Mouse (Mus musculus) olfactory bulb, adult 2 months (tissue): Measurements from ENCODE around the gene Gm28539. TPM values are rescaled to one million over a fixed set of nuclear protein-coding genes. Genes with fewer than 3 reads are reported as not detected.
"Not testable (repeated sequence)": the region's sequence is repeated elsewhere in the genome, so short reads cannot be mapped to it uniquely, and the experiment has no call there.

Source experiments
- H3K27ac ChIP-seq: fragments of 200-500 bp; 2 replicates; pipeline ENCODE4 v1.5.1; 2012; ENCODE audit warnings: low read depth, low read length; ENCODE audit not compliant: insufficient read depth
- H3K4me1 ChIP-seq: fragments of 200-500 bp; 2 replicates; pipeline ENCODE4 v1.6.1; 2012; ENCODE audit warnings: low read length; ENCODE audit not compliant: control insufficient read depth, insufficient read depth
- H3K4me3 ChIP-seq: fragments of 200-500 bp; 2 replicates; pipeline ENCODE4 v1.5.1; 2012; ENCODE audit warnings: mild to moderate bottlenecking, low read depth, low read length, moderate library complexity; ENCODE audit not compliant: insufficient read depth
- CTCF ChIP-seq: fragments of 200-500 bp; IDR thresholded peaks from 2 replicates; pipeline ENCODE4 v1.5.1; 2012; ENCODE audit warnings: low read depth, mild to moderate bottlenecking, low read length, moderate library complexity; ENCODE audit not compliant: insufficient read depth
- POLR2A ChIP-seq: fragments of 200-500 bp; IDR thresholded peaks from 2 replicates; pipeline ENCODE4 v1.6.1; 2012; ENCODE audit warnings: mild to moderate bottlenecking, low read depth, low read length, moderate library complexity; ENCODE audit not compliant: insufficient read depth
- WGBS: fragments of 180-500 bp; shearing (Covaris S2); methylation state at CpG from one replicate; pipeline ENCODE4 v1.1.7; 2018; 5-methylcytosine and 5-hydroxymethylcytosine counted together
- polyA plus RNA-seq: library from polyadenylated mRNA; stranded (reverse); fragments of >200 nt; gene quantifications from 2 replicates; pipeline ENCODE4 v1.2.4, GENCODE M21; 2012; ENCODE audit warnings: low replicate concordance; ENCODE audit not compliant: missing spikeins, insufficient read depth, insufficient read length

Gene Gm28539
- polyA plus RNA-seq, 1 experiment, result not detected

DNA sequence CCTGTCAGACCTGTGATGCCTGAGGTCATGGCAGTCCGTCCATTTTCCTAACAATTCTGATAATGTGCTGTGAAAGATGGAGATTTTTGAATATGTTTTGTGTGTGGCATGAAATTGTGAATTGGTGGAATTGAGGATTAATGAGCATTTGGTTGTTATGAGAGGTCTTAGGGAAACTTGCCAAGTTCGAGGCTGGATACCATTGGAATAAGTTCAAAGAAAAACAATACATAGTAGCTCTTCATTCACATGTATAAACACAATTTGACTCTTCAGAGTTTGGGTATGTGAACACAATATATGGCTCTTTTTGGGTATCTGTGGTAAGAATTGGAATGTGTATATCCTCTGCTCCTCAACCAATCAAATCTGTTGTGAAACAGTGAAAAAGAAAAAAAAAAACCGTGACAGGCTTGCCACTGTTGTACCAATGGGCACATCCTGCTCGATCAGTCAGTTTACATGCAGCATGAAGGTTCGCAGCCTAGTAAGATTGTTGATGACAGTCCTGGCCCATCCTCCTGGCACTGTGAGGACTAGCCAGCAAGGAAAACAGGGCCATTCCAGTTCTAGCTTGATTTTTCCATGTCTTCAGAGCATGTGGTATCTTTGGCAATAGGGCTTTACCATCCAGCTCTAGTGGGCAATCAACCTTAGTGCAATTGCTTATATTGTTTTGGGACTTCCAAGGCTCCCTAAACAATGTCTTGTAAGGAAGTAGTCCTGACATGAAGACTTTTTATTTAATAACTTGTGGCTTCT is 102.1 kb downstream of the Gm28539 start:
- TF ChIP-seq POLR2A (no peak), CTCF (no peak)
- Histone ChIP-seq H3K27ac (no peak overlapping the region), H3K4me1 (no peaks in the 10 kb centered on the region), H3K4me3 (no peak overlapping the region)
- 71% methylated on average over 5 of the region's 5 CpGs for WGBS

- Histone ChIP-seq H3K4me1 (no peaks in the 10 kb centered on the region), H3K27ac (no peak overlapping the region), H3K4me3 (no peak overlapping the region)
- WGBS, result 90% methylated on average over 6 of the region's 6 CpGs
- no peak for TF ChIP-seq POLR2A
- TF ChIP-seq CTCF, result no peak
Measured at GRCm38 (mm10) chr16:18943906-18944305, 107.5 kb downstream of the Gm28539 start.

DNA sequence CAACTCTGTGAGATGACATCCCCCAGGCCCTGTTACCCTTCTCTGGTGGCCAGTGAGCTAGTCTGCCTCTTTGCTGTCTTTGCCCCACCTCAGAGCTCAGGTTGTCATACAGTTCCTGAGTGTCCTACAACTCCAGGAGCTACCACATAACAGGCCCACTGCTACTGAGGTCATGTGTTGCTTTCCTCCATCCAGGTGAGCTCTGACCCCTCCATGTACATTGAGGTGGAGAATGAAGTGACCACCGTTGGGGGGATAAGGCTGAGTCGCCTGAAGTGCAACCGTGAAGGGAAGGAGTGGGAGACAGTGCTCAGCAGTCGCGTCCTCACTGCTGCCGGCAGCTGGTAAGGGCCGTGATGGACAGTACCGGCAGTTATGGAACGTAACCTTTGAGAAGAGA is 112.6 kb downstream of the Gm28539 start:
- no peak overlapping the region for H3K4me3 ChIP-seq

GRCm38 (mm10) chr16:18950351-18950750 is 114.0 kb downstream of the Gm28539 start:
- H3K4me1 ChIP-seq, result no peaks in the 10 kb centered on the region; the same call in 1 of the 2 replicates
- TF ChIP-seq CTCF (no peak), POLR2A (no peak)
- WGBS, result 91% methylated on average over 2 of the region's 2 CpGs
- no peak overlapping the region for H3K4me3 ChIP-seq
- no peak overlapping the region for H3K27ac ChIP-seq

More for the DNA sequence above, 112.6 kb downstream of the Gm28539 start:
- Histone ChIP-seq H3K4me1 (no peaks in the 10 kb centered on the region; the same call in 1 of the 2 replicates), H3K27ac (no peak overlapping the region)
- TF ChIP-seq CTCF (no peak), POLR2A (no peak)
- WGBS, result 98% methylated on average over 9 of the region's 9 CpGs

DNA sequence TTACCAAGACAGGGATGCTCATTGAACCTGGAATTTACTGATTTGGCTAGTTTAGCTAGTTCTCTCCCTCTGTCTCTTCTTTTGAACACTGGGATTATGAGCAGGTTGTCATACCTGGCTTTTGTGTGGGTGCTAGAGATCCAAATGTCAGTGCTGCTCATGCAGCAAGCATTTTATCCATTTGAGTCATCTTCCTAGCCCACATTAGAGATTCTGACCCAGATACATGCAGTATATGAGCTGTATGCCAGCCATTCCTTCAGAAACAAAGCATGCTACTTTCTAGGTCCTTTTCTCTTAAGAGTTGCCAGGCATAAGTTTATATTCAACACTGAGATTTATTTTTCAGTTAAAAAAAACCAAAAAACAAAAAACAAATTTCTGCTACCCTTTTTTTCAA is 116.4 kb downstream of the Gm28539 start:
- Histone ChIP-seq H3K4me1 (no peaks in the 10 kb centered on the region; the same call in 1 of the 2 replicates), H3K4me3 (no peak overlapping the region), H3K27ac (no peak overlapping the region)
- TF ChIP-seq CTCF, result no peak
- no peak for TF ChIP-seq POLR2A

- Histone ChIP-seq H3K4me1 (no peaks in the 10 kb centered on the region; the same call in 1 of the 2 replicates), H3K27ac (no peak overlapping the region), H3K4me3 (no peak overlapping the region)
- 92% methylated on average over 3 of the region's 3 CpGs for WGBS
- TF ChIP-seq POLR2A (no peak), CTCF (no peak)
Measured at GRCm38 (mm10) chr16:18955070-18955469, 118.7 kb downstream of the Gm28539 start.

DNA sequence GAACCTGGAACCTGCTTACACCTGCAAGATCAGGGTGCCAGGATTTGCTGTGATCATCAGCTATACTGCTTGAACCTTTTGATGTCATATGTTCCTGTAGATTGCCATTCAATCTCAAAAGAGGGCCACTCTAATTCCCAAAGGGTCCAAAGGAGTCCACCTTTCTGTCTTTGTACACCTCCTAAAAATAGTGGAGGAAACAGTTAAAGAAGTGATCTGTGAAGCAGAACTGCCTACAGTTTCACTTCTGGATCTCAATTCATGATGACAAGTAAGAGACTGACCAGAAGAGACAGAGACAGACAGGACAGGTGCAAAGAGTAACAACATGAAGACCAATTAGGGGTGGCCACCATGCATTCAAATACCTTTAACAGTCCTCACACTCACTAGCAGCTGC is 127.1 kb downstream of the Gm28539 start:
- TF ChIP-seq CTCF (no peak), POLR2A (no peak)
- no peak overlapping the region for H3K27ac ChIP-seq
- no peaks in the 10 kb centered on the region for H3K4me1 ChIP-seq
- H3K4me3 ChIP-seq, result no peak overlapping the region

GRCm38 (mm10) chr16:18969420-18970128 is 133.2 kb downstream of the Gm28539 start:
- 87% methylated on average over 9 of the region's 9 CpGs for WGBS
- Histone ChIP-seq H3K4me3 (no peak overlapping the region), H3K4me1 (no peaks in the 10 kb centered on the region), H3K27ac (no peak overlapping the region)
- no peak for TF ChIP-seq CTCF
- TF ChIP-seq POLR2A, result no peak

DNA sequence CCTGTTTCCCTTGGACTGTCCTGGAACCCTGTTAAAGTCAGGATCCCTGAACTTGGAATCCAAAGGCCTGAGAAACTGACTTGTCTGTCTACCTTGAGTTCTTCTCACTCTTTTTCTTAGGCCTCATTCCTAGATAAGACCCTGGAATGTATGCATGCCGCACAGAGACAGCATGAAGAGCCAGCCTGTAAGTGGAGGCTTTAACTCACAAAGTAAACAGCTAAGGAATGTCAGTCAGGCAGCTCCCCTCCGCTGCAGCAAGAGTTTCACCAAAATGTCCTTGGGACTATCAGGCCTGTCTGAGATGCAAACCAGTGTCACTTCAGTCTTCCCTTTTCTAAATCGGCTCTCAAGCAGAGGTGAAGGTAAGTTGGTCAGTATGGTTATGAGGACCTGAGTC is 134.5 kb downstream of the Gm28539 start:
- WGBS, result 91% methylated on average over 3 of the region's 3 CpGs
- Histone ChIP-seq H3K4me3 (no peak overlapping the region), H3K27ac (no peak overlapping the region), H3K4me1 (no peaks in the 10 kb centered on the region)
- TF ChIP-seq CTCF, result no peak
- no peak for TF ChIP-seq POLR2A

- 83% methylated on average over 23 of the region's 23 CpGs for WGBS
- H3K4me3 ChIP-seq, H3K4me1 ChIP-seq, H3K27ac ChIP-seq: not testable (repeated sequence)
Measured at GRCm38 (mm10) chr16:18975665-18976064, 139.3 kb downstream of the Gm28539 start.
